Mouse (Mus musculus): Measurements from ENCODE around the gene Nck2.

GRCm38 (mm10) chr1:43531307-43531706 is 86.9 kb downstream of the Nck2 start:
- TF ChIP-seq TAL1 (IDR thresholded peaks at IDR 0.05; ENCODE audit: low read length) (no peak), GATA1 (IDR thresholded peaks at IDR 0.05; ENCODE audit: low read length) (no peak)
